Mouse (Mus musculus) heart, embryonic 14.5 days (tissue): ENCODE results near the gene Gemin8. TPM values are rescaled to one million over a fixed set of nuclear protein-coding genes. Genes with fewer than 3 reads are reported as not detected.

ENCODE experiments used
- ATAC-seq: fragments of 200-750 bp; cut with Nextera tagmentation; 2 replicates; pipeline ENCODE4 v1.8.0; 2017; ENCODE audit warnings: low read depth, moderate TSS enrichment; ENCODE audit not compliant: insufficient number of reproducible peaks, insufficient read depth, low FRiP score
- H3K27ac ChIP-seq, 2 experiments: fragments of 200-500 bp in 1 of 2; fragments of 300-500 bp in 1 of 2; sonication (generic) in 1 of 2; replicated peaks in 1 of 2; 2 replicates each; pipeline ENCODE4 v1.5.1; 2012 to 2014; ENCODE audit warnings: low read depth in 2 of 2, low read length in 2 of 2, control low read depth in 1 of 2, mild to moderate bottlenecking in 1 of 2, mixed read lengths in 1 of 2; ENCODE audit not compliant: control insufficient read depth in 1 of 2, insufficient read depth in 1 of 2
- H3K27me3 ChIP-seq: fragments of 300-500 bp; sonication (generic); 2 replicates; pipeline ENCODE4 v1.6.1; 2014; ENCODE audit warnings: mild to moderate bottlenecking, low read length, control low read depth; ENCODE audit not compliant: control insufficient read depth, insufficient read depth
- H3K36me3 ChIP-seq: fragments of 300-500 bp; sonication (generic); 2 replicates; pipeline ENCODE4 v1.6.1; 2014; ENCODE audit warnings: mild to moderate bottlenecking, control low read depth, low read length, mixed read lengths; ENCODE audit not compliant: control insufficient read depth, insufficient read depth
- H3K4me1 ChIP-seq, 2 experiments: fragments of 200-500 bp in 1 of 2; fragments of 300-500 bp in 1 of 2; sonication (generic) in 1 of 2; 2 replicates each; pipeline ENCODE4 v1.6.1; 2012 to 2014; ENCODE audit warnings: low read length in 2 of 2, control low read depth in 1 of 2, mixed read lengths in 1 of 2; ENCODE audit not compliant: control insufficient read depth in 2 of 2, insufficient read depth in 2 of 2
- H3K4me2 ChIP-seq: fragments of 300-500 bp; sonication (generic); 2 replicates; pipeline ENCODE4 v1.6.1; 2014; ENCODE audit warnings: mild to moderate bottlenecking, low read length
- H3K4me3 ChIP-seq, 2 experiments: fragments of 200-500 bp in 1 of 2; fragments of 300-500 bp in 1 of 2; sonication (generic) in 1 of 2; 2 replicates each; pipeline ENCODE4 v1.5.1; 2012 to 2014; ENCODE audit warnings: low read length in 2 of 2, mild to moderate bottlenecking in 2 of 2, control low read depth in 1 of 2, low read depth in 1 of 2, moderate library complexity in 1 of 2; ENCODE audit not compliant: control insufficient read depth in 1 of 2, insufficient read depth in 1 of 2
- H3K9ac ChIP-seq: fragments of 300-500 bp; sonication (generic); 2 replicates; pipeline ENCODE4 v1.6.1; 2014; ENCODE audit warnings: mild to moderate bottlenecking, low read length
- H3K9me3 ChIP-seq: fragments of 300-500 bp; sonication (generic); 2 replicates; pipeline ENCODE4 v1.6.1; 2016; ENCODE audit warnings: low read length, control low read depth; ENCODE audit not compliant: control insufficient read depth
- WGBS: fragments of 180-500 bp; shearing (Covaris S2); extraction: QIAGEN DNeasy Blood & Tissue Kit; methylation state at CpG from one replicate; pipeline ENCODE4 v1.1.7; 2014; 5-methylcytosine and 5-hydroxymethylcytosine counted together
- polyA plus RNA-seq: library from polyadenylated mRNA; unstranded; fragments of >200 nt; fragmentation: Nextera tagmentation; extraction: Ambion mirVana; gene quantifications from 2 replicates; pipeline ENCODE4 v1.2.1, GENCODE M21; 2014

Gene Gemin8
- polyA plus RNA-seq, 1 experiment from 2014 or later, result 7.9 TPM

GRCm38 (mm10) chrX:166236131-166236530 lies 65.9 kb downstream of the Gemin8 start:
- H3K9ac ChIP-seq, result no peak overlapping the region
- H3K27me3 ChIP-seq, result peaks cover 10% of the 10 kb centered on the region
- no peak for ATAC-seq
- H3K36me3 ChIP-seq, result no peaks in the 10 kb centered on the region
- H3K9me3 ChIP-seq, result no peaks in the 10 kb centered on the region
- WGBS, result 46% methylated on average over 2 of the region's 2 CpGs
- H3K4me3 ChIP-seq, result no peak overlapping the region
- no peak overlapping the region for H3K27ac ChIP-seq
- H3K4me2 ChIP-seq, result no peak overlapping the region
- H3K4me1 ChIP-seq, result no peaks in the 10 kb centered on the region; a peak in 1 of 4 replicates

- WGBS, result 23% methylated on average over 52 of the region's 63 CpGs
- peak within 1 kb of the TSS; percentile 52 to 55 for H3K4me3 ChIP-seq
- H3K4me1 ChIP-seq, result no peaks in the 10 kb centered on the region; a peak in 1 of 4 replicates
- H3K27me3 ChIP-seq, result peaks cover 10% of the 10 kb centered on the region
- H3K27ac ChIP-seq, result no peak within 1 kb of the TSS
- H3K4me2 ChIP-seq, result peak within 1 kb of the TSS; percentile 94
- H3K36me3 ChIP-seq, result no peaks in the 10 kb centered on the region
- ATAC-seq, result peak; percentile 81
- H3K9ac ChIP-seq, result peak within 1 kb of the TSS; percentile 64
- H3K9me3 ChIP-seq, result no peaks in the 10 kb centered on the region
Observed at GRCm38 (mm10) chrX:166238831-166239460, 68.7 kb downstream of the Gemin8 start, which contains the start of gene Gpm6b. Gene Gpm6b, plus strand, starts transcription at chrX:166238911.

GRCm38 (mm10) chrX:166239520-166239919 lies 69.3 kb downstream of the Gemin8 start:
- peak overlapping the region; percentile 64 for H3K9ac ChIP-seq
- no peaks in the 10 kb centered on the region for H3K36me3 ChIP-seq
- H3K27me3 ChIP-seq, result peaks cover 10% of the 10 kb centered on the region
- H3K4me1 ChIP-seq, result no peaks in the 10 kb centered on the region; a peak in 1 of 4 replicates
- H3K4me2 ChIP-seq, result peak overlapping the region; percentile 94
- H3K4me3 ChIP-seq, result peak overlapping the region; percentile 52 to 55
- H3K9me3 ChIP-seq, result no peaks in the 10 kb centered on the region
- ATAC-seq, result no peak
- WGBS, result 28% methylated on average over 13 of the region's 13 CpGs
- no peak overlapping the region for H3K27ac ChIP-seq

Other genes with a start within 250 kb of the Gemin8 start
- 5.2 and 6.0 TPM in 2 replicates for gene Gpm6b, start 68.5 kb downstream of the Gemin8 start, polyA plus RNA-seq